Mouse (Mus musculus) right cerebral cortex, adult 18-20 months (tissue): ENCODE data around the gene Clk4.

Experiments
- DNase-seq: peaks from one replicate; pipeline ENCODE4 v3.0.0; 2022; ENCODE audit warnings: mixed read lengths

The Clk4 gene

GRCm38 (mm10) chr11:51311846-51312245 lies 50.3 kb downstream of the Clk4 start:
- no peak for DNase-seq

GRCm38 (mm10) chr11:51315991-51316810 lies 54.7 kb downstream of the Clk4 start:
- no peak for DNase-seq

GRCm38 (mm10) chr11:51320609-51321008 lies 59.1 kb downstream of the Clk4 start:
- no peak for DNase-seq

- DNase-seq: no peak
These were observed 65.4 kb downstream of the Clk4 start for GRCm38 (mm10) chr11:51326908-51327307.

GRCm38 (mm10) chr11:51328387-51328942 lies 66.9 kb downstream of the Clk4 start:
- no peak for DNase-seq

GRCm38 (mm10) chr11:51329837-51330714 lies 68.5 kb downstream of the Clk4 start:
- no peak for DNase-seq
